Mouse (Mus musculus): ENCODE data around the gene Nxph3.

DNA sequence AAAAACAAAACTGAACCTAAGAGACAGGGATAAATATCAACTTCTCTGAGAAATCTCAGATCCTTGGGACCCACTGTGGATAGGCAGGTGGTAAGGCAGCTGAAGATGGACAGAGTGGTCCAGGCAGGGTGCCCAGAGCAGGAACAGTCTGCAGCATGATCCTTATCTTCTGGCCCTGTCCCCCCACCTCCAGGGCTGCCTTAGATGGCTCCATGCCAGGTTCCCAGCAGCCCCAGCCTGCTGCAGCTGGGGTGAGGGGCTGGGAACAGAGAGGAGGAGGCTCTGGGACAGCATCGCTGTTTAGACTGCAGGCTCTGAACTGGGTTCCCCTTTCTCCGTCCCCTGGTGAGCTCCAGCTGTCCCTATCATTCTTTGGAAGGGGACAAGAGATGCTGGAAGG, 45.4 kb upstream of the Nxph3 start:
- no peak for TF ChIP-seq CTCF (IDR thresholded peaks at IDR 0.05; ENCODE audit: borderline replicate concordance, extremely low read depth, insufficient read depth, insufficient read length)
- no peak for TF ChIP-seq POLR2A (IDR thresholded peaks at IDR 0.05; ENCODE audit: borderline replicate concordance, extremely low read depth, insufficient read depth, insufficient read length, poor library complexity, severe bottlenecking)

All from brain, embryonic 14.5 days (tissue).